Mouse (Mus musculus): ENCODE data around the gene Kcnj2.

Kcnj2 gene

DNA sequence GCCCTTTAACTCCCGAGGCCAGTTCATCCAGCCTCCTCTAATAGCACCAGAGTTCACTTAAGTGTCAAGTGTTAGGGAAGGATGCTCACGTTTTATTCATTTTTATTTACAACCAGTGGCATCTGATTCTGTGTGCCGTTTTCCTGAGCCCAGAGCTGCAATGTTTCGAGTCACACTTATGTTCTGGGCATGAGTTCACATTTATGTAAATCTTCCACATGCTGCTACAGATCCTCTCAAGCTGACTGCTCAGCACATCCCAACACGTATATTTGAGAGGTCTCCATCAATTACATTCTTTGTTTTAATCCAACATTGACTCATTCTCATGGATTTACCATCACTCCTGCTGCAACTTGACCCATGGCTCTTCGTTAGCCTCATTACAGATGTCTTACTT, 25.2 kb downstream of the Kcnj2 start:
- no peak for DNase-seq (ENCODE audit: low spot score in 2 of 2)

DNA sequence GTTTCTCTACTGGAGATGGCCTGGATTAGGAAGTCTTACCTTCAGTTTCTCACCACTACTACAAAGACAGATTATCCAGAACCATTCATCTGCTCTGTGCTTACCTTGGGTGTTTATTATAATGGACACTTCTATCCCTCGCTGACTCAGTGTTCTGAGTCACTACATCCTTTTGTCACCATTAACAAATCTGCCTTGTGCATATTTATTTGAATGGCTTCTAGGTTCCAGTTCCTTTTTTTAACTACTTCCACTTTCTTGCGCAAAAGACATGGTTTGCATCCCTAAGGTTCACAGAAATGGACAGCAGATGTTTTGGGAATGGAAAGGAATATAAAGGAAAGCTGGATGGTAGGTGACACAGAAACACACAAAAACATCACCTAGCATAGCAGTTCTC, 27.0 kb downstream of the Kcnj2 start:
- DNase-seq (ENCODE audit: low spot score in 2 of 2): no peak

DNA sequence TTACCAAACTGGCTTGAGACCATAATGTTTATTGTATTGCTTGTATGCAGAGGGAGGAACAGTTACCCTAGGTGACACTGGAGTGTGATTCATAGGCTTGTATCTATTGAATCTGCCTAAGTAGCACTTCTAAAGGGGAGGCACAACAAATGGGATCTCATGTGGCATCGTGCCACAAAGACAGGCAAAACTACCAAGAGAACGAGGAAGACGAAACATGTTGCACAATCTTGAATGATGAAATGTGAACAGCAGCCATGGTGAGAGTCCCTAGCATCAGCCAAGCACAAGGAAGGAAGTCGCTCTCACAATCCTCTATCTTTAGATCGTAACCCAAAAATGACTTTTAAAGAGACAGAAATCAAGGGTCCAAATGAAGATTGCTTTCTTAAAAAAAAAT, 30.6 kb downstream of the Kcnj2 start:
- no peak for DNase-seq (ENCODE audit: low spot score in 2 of 2)

DNA sequence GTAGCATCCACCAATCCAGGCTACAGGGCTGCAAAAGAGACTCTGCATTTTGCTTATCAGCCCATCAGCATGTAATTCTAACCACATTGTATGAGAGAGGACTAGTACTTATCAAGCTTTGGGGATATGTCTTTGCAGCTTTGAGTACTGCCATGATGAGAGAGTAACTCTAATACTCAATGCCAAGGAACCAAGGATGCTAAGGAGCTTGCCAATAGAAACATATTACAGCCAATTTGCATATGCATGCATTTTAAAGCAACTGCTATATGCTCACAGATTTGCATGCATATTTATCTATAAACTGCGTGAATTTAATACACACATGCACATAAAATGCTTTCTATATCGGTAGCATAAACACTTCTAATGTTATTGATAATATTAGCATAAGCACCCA, 34.2 kb downstream of the Kcnj2 start:
- DNase-seq (ENCODE audit: low spot score in 2 of 2): no peak

DNA sequence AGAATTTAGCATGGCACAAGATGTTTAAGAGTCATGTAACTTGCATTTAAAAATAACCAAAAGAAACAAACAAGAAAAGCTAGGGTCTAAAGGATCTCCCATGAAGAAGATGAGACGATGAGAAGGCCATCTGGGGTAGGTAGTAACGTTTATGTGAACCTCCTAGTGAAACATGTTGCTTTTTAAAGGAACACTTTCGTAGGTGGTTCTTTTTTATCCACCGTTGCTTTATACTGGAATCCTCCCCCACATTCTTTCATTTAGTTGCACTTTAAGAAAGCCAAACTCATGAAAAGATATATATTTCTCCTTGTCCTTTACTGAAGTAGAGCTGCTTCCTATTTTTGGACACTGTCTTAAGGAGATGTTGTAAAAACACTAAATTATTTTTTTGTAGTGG, 34.7 kb downstream of the Kcnj2 start:
- no peak for DNase-seq (ENCODE audit: low spot score in 2 of 2)

DNA sequence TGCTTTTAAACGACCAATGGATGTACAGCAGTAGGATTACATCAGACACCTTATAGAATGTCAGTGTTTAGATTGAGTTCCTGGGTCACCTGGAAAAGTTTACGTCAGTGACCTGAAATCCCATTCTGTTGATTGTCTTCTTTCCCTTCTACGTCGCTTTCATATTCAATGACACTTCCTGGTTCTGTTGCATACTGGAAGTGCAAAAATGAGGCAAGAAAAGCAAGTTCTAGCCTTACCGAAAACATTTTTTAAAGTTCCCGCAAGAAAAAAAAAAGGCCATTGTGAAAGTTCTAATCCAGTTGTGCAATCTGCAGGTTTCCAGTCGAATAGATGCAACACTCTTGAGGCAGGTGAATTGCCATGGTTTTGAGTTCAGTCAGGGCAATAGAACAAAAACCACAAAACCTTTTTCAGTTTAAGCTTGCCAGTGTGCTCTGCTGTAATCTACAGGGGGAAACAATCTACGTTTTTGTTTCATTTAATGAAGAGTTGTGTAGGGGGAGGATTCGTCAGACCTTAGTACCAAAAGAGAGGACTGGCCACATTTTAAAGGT, 35.7 kb downstream of the Kcnj2 start:
- no peak for DNase-seq (ENCODE audit: low spot score in 2 of 2)

DNA sequence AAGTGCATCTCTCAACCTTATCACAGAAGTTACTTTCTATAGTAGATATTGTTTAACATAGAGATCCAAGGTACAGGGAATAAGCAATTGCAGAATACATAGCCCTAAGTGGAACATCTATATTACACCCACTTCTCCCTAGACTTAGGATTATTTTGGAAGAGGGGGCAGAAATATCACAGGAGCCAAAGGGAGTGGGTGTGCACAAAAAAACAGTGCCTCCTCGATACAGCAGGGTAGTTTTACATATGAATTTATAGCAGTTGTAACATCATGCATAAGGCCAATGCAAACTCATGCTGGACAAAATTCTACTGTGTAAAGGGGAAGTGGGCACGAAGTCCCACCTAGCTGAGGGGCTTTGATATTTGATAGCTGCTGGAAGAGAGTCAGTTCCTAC, 38.5 kb downstream of the Kcnj2 start:
- no peak for DNase-seq (ENCODE audit: low spot score in 2 of 2)

DNA sequence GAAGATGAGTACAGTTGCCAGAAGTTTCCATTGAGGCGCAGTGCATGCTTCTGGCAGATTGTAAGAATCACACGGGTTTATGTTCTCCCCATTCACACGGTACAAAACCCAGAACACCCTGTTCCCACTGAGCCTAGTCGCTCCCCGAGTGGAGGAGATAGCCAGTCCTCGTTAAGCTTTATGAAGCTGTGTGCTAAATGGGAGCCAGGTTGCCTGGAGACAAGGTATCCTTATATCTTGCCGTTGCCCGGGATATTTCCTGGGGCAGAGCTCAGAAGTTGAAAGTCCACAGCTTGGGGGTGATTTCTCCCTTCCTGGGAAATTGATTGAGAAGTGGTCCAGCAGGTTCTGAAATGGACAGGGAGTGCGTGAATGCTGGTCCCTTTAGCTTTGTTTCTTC, 42.2 kb downstream of the Kcnj2 start:
- DNase-seq (ENCODE audit: low spot score in 2 of 2): no peak

DNA sequence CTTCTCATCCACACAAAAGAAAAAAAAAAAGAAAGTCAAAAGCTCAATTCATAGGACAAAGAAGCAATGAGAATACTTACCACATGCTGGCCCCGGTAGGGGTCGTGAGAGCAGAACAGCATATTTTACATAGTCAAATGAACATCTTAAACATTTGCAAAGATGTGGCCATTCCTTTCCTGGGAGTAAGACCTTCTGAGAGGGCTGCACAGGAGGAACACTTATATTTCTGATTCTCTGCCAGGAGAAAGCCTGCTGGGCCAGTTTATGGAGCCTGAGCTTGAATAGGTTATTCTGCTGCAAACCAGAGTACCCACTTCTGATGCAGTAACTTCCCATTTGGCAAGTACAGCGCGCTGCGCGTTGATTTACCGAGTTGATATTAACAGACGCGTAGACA, 55.5 kb downstream of the Kcnj2 start:
- DNase-seq (ENCODE audit: low spot score in 2 of 2): no peak

DNA sequence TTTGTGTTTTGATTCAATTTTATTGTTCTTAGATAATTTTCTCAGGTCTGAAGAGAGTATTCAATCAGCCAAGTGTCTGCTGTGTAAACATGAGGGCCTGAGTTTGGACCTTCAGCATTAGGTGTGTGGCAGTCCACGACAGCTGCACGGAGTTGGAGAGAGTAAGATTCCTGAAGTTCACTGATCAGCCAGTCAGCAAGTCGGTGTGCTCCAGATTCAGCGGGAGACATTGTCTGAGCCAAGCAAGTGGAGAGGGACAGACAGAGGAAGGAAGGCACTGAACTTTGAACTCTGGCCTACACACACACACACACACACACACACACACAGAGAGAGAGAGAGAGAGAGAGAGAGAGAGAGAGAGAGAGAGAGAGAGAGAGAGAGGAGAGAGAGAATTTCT, 57.4 kb downstream of the Kcnj2 start:
- DNase-seq (ENCODE audit: low spot score in 2 of 2): no peak

DNA sequence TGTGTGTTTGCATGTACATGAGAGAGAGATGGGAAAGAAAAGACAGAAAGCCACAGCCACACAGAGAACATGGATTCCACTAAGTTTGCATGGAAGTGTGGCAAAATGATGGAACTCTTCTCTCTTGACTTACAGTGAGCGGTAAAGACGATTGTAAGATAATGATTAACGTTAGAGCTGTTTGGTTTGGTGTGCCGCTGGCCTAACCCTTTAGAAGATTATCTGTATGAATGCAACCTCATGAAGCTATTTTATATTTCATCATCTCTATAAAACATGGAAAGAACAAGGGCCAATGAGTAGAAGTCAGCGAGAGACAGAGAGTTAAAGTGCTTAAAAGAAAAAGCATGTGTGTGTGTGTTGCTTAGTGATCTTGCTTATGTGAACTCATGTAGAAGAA, 60.0 kb downstream of the Kcnj2 start:
- no peak for DNase-seq (ENCODE audit: low spot score in 2 of 2)
